Mouse (Mus musculus) brain, adult 10 weeks (tissue): Measurements from ENCODE around the gene Olfr510. TPM values are rescaled to one million over a fixed set of nuclear protein-coding genes. Genes with fewer than 3 reads are reported as not detected.

Source experiments
- polyA plus RNA-seq: library from polyadenylated mRNA; stranded (reverse); fragments of 350-450 nt; fragmentation: Illumina TruSeq; extraction: RNeasy Lipid Tissue Mini Kit (QIAGEN cat#74804); gene quantifications from one replicate; pipeline ENCODE4 v1.2.3, GENCODE M21; 2015; ENCODE audit warnings: low read depth, low replicate concordance

The Olfr510 gene
- not detected for polyA plus RNA-seq

DNA sequence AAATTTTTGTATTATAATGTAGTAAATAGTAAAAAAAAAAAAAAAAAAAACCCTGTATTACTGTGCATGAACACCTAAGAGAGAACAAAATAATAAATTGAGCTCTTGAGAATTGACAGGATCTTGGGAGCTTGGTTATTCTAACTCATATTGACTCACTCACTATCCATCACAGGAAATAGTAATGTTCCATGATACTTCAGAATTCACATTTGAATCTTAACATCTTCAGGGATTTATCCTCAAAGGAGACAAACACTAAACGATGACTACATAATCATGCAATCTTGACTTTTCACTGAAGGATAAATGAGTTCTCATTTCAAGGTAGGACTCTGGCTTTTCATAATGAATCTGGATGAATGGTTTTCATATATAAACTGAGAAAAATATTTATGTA is at the start of gene Olfr510:
Gene Olfr510, plus strand, starts transcription at position 301 of the 400 bp plus-strand sequence.

DNA sequence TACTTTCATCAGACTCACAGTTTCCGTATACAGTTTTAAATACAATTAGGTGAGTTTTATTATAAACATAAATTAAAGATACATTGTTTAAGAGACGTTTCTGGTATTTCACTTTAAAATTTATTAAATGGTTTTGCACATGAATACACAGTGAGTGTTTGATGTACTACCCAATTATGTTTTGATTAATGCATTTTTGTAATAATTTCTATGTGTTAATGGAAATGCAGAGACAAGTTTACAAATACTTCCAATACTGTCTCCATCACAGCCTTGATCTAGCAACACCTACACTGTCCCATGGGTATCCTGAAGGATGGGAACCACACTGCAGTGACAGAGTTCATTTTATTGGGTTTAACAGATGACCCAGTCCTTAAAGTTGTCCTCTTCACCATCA is 44.7 kb upstream of the Olfr510 start, which contains the start of gene Olfr507:
Gene Olfr507, plus strand, starts transcription at position 301 of the 400 bp plus-strand sequence.

GRCm38 (mm10) chr7:108629694-108630093 is 36.5 kb upstream of the Olfr510 start, which contains the start of gene Olfr508:
TSS of gene Olfr508 (plus strand) at chr7:108629994.

GRCm38 (mm10) chr7:108651806-108652205 is 14.4 kb upstream of the Olfr510 start, which contains the start of gene Olfr509:
TSS of gene Olfr509 (minus strand) at chr7:108651906.

DNA sequence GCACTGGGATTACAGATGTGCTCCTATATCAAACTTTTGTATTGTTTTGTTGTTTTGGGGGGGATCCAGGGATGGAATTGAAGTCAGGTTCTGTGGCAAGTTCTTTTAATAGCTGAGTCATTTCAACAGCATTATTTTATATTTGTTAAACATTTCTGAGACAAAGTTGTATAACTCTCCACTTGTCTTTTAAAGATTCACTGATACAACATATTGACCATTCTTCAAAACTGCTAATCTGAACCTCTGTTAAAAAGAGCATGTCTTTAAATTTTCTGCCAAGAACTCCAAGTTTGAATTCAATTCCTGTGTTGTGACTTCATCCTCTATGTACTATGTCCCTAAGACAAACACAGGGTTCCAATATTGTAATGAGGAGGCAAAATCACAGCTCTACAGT is 46.8 kb downstream of the Olfr510 start, which contains the start of gene Olfr512:
Gene Olfr512, plus strand, starts transcription at position 301 of the 400 bp plus-strand sequence.

Other genes starting within 250 kb of the Olfr510 start
- gene Olfr497, start 246.0 kb upstream of the Olfr510 start, polyA plus RNA-seq: not detected
- not detected for gene Olfr498, start 201.1 kb upstream of the Olfr510 start, polyA plus RNA-seq
- gene Olfr502, start 141.4 kb upstream of the Olfr510 start, polyA plus RNA-seq: not detected
- gene Olfr503, start 121.9 kb upstream of the Olfr510 start, polyA plus RNA-seq: not detected
- gene Olfr504, start 100.6 kb upstream of the Olfr510 start, polyA plus RNA-seq: not detected
- gene Olfr506, start 55.6 kb upstream of the Olfr510 start, polyA plus RNA-seq: not detected
- not detected for gene Olfr507, start 44.6 kb upstream of the Olfr510 start, polyA plus RNA-seq
- gene Olfr508, start 36.4 kb upstream of the Olfr510 start, polyA plus RNA-seq: not detected
- gene Olfr509, start 14.5 kb upstream of the Olfr510 start, polyA plus RNA-seq: not detected
- gene Olfr512, start 46.9 kb downstream of the Olfr510 start, polyA plus RNA-seq: not detected
- gene Olfr513, start 84.6 kb downstream of the Olfr510 start, polyA plus RNA-seq: not detected
- gene Olfr514, start 159.6 kb downstream of the Olfr510 start, polyA plus RNA-seq: not detected
- gene Olfr516, start 184.1 kb downstream of the Olfr510 start, polyA plus RNA-seq: not detected
- gene Olfr517, start 206.0 kb downstream of the Olfr510 start, polyA plus RNA-seq: not detected
- not detected for gene Olfr518, start 218.6 kb downstream of the Olfr510 start, polyA plus RNA-seq
- gene Olfr519, start 228.0 kb downstream of the Olfr510 start, polyA plus RNA-seq: not detected